Mouse (Mus musculus): ENCODE measurements at regions not wholly inside any gene's neighbourhood (a gene's known extent, or its start where the extent isn't known, plus 50 kb on each side); places are given as distances from the start of the nearest gene placed in this dataset.

- DNase-seq, result no peak
Measured at GRCm38 (mm10) chr13:60057761-60058274, 119.3 kb downstream of the Gas1 start.

DNA sequence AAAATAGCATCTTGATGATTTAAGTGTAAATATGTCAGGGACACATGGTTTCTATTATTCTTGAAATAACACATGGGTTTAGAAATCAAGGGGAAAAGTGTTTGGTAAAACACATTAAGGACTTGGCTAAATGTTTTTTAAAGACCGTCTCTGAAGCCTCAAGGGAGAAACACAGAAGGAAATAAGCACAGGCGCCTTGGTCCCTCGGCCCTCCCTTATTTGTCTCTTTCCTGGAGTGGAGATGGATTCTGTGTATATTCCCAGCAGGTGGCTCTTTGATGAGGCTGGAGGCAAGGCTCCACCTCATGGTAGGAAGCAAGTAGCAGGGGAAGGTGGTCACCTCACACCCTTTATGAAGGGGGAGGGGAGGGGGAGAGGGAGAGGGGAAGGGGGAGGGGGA is 122.6 kb downstream of the Gas1 start:
- DNase-seq, result no peak

DNA sequence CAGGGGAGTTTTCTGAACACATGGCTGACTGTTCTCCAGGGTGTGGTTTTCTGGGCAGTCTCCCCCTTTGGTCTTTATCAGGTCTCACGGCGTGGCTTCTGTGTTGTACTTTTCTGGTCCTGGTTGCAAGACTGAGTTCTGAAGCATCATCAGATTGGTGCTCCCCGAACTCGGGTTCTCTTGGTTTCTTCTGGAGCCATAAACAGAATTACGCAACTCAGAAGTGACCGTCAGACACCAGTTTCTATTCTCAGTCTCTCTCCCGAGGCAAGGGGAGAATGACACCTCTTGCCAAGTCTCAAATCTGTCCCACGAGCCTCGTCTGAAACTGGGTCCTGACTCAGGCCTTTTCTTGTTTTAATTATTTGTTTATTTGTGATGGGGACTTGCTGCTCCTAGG is 123.1 kb downstream of the Gas1 start:
- no peak for DNase-seq

DNA sequence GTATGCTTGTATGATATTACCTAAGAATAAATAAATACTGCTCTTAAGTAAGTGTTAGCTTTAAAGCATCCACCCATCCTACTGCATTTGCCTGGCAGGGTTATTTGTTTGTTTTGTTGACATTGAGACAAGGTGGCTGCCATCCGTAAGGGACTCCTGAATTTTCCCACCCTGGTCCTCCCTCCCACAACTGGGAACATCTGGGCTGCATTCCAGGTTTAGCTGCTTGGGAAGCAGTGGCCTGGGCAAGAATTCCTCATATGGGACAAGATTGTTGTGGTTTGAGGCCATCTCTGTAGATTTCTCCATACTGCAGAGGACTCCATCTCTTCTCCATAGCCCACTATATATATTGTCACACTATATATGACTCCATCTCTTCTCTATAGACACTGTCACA is 125.3 kb downstream of the Gas1 start:
- DNase-seq, result no peak

GRCm38 (mm10) chr13:60050799-60051580 is 126.2 kb downstream of the Gas1 start:
- DNase-seq, result no peak

GRCm38 (mm10) chr13:60049703-60050102 is 127.5 kb downstream of the Gas1 start:
- DNase-seq, result no peak

GRCm38 (mm10) chr13:60047791-60048730 is 129.1 kb downstream of the Gas1 start:
- DNase-seq, result no peak

- DNase-seq, result no peak
Measured at GRCm38 (mm10) chr13:60045752-60046151, 131.4 kb downstream of the Gas1 start.

- DNase-seq, result no peak
Measured at GRCm38 (mm10) chr13:60044876-60045275, 132.3 kb downstream of the Gas1 start.

- DNase-seq, result no peak
Measured at GRCm38 (mm10) chr13:60042443-60042842, 134.7 kb downstream of the Gas1 start.

- DNase-seq, result no peak
Measured at GRCm38 (mm10) chr13:60035536-60036130, 141.5 kb downstream of the Gas1 start.

- no peak for DNase-seq
Measured at GRCm38 (mm10) chr13:60033116-60033515, 144.0 kb downstream of the Gas1 start.

- no peak for DNase-seq
Measured at GRCm38 (mm10) chr13:60032586-60032985, 144.6 kb downstream of the Gas1 start.

- no peak for DNase-seq
Measured at GRCm38 (mm10) chr13:60029591-60029990, 147.6 kb downstream of the Gas1 start.

DNA sequence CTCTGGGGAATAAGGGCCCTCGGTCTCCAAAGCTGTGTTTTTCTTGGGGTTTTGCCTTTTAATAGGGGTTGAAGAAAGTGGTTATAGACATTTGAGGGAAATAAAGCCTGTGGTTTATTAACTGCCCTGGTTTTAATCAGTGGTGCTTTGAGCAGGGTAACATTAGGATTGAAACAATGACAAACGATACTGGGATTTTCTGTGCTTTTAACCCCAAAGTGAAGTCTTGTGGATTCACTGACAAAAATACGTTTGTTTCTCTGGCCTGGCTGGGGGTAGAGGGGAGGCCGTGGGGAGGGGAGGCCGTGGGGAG is 157.0 kb downstream of the Gas1 start:
- no peak for DNase-seq

DNA sequence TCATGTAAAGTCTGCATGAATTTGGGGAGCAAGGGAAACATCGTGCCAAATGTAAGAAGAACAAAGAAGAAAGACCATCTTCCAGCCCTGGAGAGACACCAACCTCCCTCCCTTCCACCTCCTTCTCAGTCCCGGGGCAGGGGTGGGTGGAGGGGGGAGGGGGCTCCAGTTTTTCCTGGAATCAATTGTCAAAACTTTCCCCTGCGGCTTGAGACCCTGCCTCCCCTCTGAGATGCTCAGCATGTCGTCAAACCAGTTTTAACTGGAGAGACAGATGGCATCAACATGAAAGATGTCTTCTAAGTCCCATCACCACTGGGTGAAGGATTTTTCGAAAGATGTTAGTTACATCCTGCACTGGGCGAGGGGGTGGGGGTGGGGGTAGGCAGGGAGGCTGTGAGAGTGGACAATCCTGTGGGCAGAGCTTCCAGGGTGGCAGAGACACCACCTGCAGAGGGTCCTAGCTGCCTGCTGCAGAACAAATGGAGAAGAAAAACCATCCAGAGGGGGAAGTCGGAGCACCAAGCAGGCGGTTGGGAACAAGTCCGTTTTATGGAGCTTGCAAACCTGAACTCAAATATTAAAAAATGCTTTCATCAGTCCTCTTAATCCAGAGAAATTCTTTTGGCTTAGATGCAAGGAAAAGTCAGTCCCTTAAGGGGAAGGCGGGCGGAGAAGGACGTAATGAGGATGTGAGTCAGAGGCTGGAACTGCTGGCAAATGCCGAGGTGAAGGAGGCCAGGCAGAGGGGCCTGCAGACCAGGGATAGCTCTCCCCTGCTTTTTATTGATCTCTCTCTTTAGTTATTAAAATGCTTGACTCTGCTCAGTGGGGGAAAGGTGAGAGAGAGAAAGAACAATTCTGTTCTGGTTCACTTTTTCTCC is 157.6 kb downstream of the Gas1 start:
- no peak for DNase-seq

DNA sequence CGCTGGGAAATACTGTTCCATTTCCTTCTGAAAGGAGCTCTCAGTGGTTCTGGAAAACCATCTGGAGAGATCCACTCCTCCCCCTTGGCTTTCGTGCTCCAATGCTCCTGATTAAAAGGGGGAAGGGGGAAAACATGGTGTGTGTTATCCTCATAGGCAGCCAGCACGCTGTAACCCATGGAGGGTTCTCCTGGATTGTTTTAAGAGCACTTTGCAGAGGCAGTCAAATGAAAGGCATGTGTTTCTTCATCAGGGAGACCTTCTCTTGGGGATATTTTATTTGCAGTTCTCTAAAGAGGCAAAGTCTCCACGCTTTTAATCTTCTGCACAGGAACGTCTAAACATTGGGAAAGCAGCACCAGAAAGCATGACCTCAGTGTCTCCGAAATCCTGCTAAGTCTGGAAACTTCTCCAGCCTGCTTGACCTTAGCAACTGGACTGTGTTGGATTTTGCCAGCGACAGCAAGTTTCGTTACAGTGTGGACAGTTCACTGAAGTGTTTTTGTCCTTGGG is 161.3 kb downstream of the Gas1 start:
- DNase-seq, result no peak

DNA sequence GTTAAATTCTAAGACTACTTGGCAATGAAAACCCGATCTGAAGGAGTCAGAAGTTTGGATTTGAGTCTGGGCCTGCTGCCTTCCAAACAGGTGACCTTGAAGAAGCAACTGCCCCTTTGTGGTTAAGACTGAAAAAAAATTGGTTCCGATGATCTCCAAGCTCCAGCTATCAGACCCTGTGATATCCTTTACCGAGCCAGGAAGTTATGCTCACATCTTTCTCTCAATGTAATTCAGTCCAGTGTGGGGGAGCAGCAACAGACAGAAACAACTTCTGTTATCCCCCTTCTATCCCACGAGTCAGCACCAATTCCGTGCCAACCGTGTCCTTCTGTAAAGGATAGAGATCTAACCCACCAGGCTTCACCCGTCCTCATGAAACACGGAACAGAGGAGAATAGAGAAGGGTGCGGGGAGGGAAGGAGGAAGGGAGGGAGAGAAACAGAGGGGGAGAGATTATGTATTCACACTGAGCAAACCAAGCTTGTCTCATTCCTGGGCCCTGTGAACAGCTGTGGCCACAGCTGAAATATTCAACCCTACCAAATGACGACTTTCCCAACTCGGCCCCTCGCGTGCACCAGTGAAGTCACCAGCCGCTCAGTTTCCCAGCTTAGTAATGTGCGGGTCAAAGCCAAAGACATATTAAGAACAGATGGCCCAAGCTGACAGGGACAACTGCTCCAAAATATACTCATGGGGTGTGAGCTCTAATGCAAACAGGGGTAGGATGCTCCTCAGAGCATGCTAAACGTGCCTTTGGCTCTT is 164.9 kb downstream of the Gas1 start:
- DNase-seq, result no peak

- DNase-seq, result no peak
Measured at GRCm38 (mm10) chr13:60011092-60011491, 166.1 kb downstream of the Gas1 start.

GRCm38 (mm10) chr13:60007593-60007992 is 169.6 kb downstream of the Gas1 start:
- no peak for DNase-seq

- no peak for DNase-seq
Measured at GRCm38 (mm10) chr13:60007031-60007430, 170.1 kb downstream of the Gas1 start.
